Mouse (Mus musculus): ENCODE data around the gene Gcnt4.
"Not testable (repeated sequence)": the region's sequence is repeated elsewhere in the genome, so short reads cannot be mapped to it uniquely, and the experiment has no call there.

The Gcnt4 gene

GRCm38 (mm10) chr13:96923999-96924961 is at the start of gene Gcnt4:
TSS of gene Gcnt4 (plus strand) at chr13:96924689.
- peak; percentile 21 for DNase-seq (ENCODE audit: low spot score)

GRCm38 (mm10) chr13:96878220-96879057 is 46.0 kb upstream of the Gcnt4 start:
- peak; percentile 21 for DNase-seq (ENCODE audit: low spot score)

- no peak for DNase-seq (ENCODE audit: low spot score)
These were observed 40.0 kb upstream of the Gcnt4 start for GRCm38 (mm10) chr13:96884534-96884933.

- DNase-seq (ENCODE audit: low spot score): no peak
These were observed 34.5 kb upstream of the Gcnt4 start for GRCm38 (mm10) chr13:96889985-96890384.

GRCm38 (mm10) chr13:96895144-96895543 is 29.3 kb upstream of the Gcnt4 start:
- no peak for DNase-seq (ENCODE audit: low spot score)

GRCm38 (mm10) chr13:96906717-96907116 is 17.8 kb upstream of the Gcnt4 start:
- no peak for DNase-seq (ENCODE audit: low spot score)

GRCm38 (mm10) chr13:96911202-96911601 is 13.3 kb upstream of the Gcnt4 start:
- no peak for DNase-seq (ENCODE audit: low spot score)

- DNase-seq (ENCODE audit: low spot score): not testable (repeated sequence)
These were observed 1.4 kb upstream of the Gcnt4 start for GRCm38 (mm10) chr13:96923134-96923533.

- DNase-seq (ENCODE audit: low spot score): no peak
These were observed 676 bp downstream of the Gcnt4 start for GRCm38 (mm10) chr13:96924985-96925745.

- DNase-seq (ENCODE audit: low spot score): no peak
These were observed 1.7 kb downstream of the Gcnt4 start for GRCm38 (mm10) chr13:96925991-96926725.

GRCm38 (mm10) chr13:96927781-96928180 is 3.3 kb downstream of the Gcnt4 start:
- no peak for DNase-seq (ENCODE audit: low spot score)

GRCm38 (mm10) chr13:96928432-96929039 is 4.0 kb downstream of the Gcnt4 start:
- peak; percentile 39 for DNase-seq (ENCODE audit: low spot score)

- peak; percentile 45 for DNase-seq (ENCODE audit: low spot score)
These were observed 8.3 kb downstream of the Gcnt4 start for GRCm38 (mm10) chr13:96932745-96933144.

- DNase-seq (ENCODE audit: low spot score): no peak
These were observed 8.9 kb downstream of the Gcnt4 start for GRCm38 (mm10) chr13:96933367-96933766.

GRCm38 (mm10) chr13:96936173-96936777 is 11.8 kb downstream of the Gcnt4 start:
- DNase-seq (ENCODE audit: low spot score): no peak

GRCm38 (mm10) chr13:96937059-96937558 is 12.6 kb downstream of the Gcnt4 start:
- DNase-seq (ENCODE audit: low spot score): no peak

- peak; percentile 10 for DNase-seq (ENCODE audit: low spot score)
These were observed 15.2 kb downstream of the Gcnt4 start for GRCm38 (mm10) chr13:96939680-96940079.

- DNase-seq (ENCODE audit: low spot score): not testable (repeated sequence)
These were observed 17.0 kb downstream of the Gcnt4 start for GRCm38 (mm10) chr13:96941481-96941880.

GRCm38 (mm10) chr13:96943571-96943970 is 19.1 kb downstream of the Gcnt4 start:
- DNase-seq (ENCODE audit: low spot score): peak; percentile 55

- DNase-seq (ENCODE audit: low spot score): no peak
These were observed 21.3 kb downstream of the Gcnt4 start for GRCm38 (mm10) chr13:96945748-96946147.

Measured in layer of hippocampus, adult 11-12 months (tissue).